Mouse (Mus musculus): ENCODE measurements around the gene Adgrf5. TPM values are rescaled to one million over a fixed set of nuclear protein-coding genes. Genes with fewer than 3 reads are reported as not detected.

Adgrf5 gene
- polyA plus RNA-seq, 1 experiment from 2014 or later = 8.4 TPM

DNA sequence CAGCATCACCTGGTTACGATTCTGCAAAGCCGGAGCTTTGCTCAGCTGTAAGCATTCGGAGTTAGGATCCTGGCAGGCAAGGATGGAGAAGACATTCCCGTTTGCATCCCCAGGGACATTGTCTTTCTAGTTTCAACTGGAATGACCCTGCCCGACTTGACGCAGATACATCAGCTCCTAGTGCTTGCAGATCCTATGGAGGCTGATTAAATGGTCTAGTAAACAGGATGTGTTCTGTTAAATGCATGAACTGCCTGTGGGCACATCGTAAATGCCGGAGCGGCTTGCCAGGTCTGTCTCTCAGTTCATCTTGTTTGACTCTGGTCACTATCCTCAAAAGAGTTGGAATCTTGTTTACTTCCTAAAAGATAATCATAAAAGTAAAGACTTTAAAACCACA, 31.9 kb downstream of the Adgrf5 start:
- Histone ChIP-seq H3K9ac (ENCODE audit: low read depth, low read length) (no peak overlapping the region), H3K9me3 (replicated peaks; ENCODE audit: control insufficient read depth, low read length, poor library complexity, severe bottlenecking) (no peaks in the 10 kb centered on the region), H3K4me3 (ENCODE audit: low read depth, low read length) (no peak overlapping the region), H3K36me3 (ENCODE audit: control insufficient read depth, insufficient read depth, low read length) (no peaks in the 10 kb centered on the region), H3K4me2 (ENCODE audit: low read length) (no peak overlapping the region), H3K27ac (ENCODE audit: low read length) (no peak overlapping the region), H3K27me3 (ENCODE audit: control insufficient read depth, insufficient read depth, low read depth, low read length) (no peaks in the 10 kb centered on the region), H3K4me1 (ENCODE audit: control insufficient read depth, insufficient read depth, low read length) (no peaks in the 10 kb centered on the region)
- WGBS = 71% methylated on average over 9 of the region's 9 CpGs
- no peak for ATAC-seq

DNA sequence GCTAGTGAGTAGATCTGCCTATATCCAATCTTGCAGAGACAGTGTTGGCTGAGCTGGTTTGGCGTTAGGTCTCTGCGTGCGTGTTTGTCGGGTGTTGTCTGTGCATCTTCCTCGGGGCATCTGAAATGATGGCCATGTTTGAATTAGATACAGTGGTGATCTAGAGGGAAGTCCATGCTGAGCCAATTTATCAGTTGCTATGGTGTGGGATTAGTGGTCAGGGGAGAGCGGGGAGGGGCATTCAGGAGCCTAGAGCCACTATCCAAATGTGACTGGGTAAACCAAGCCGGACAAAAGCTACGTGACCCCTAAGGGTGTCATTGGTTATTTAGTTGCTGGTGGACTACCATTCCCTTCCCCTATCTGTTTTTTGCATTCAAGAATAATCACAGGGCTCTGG, 33.4 kb downstream of the Adgrf5 start:
- peak; percentile 56; the same call in 1 of the 2 replicates for ATAC-seq
- Histone ChIP-seq H3K9ac (ENCODE audit: low read depth, low read length) (no peak overlapping the region), H3K4me2 (ENCODE audit: low read length) (no peak overlapping the region), H3K27me3 (ENCODE audit: control insufficient read depth, insufficient read depth, low read depth, low read length) (no peaks in the 10 kb centered on the region), H3K27ac (ENCODE audit: low read length) (no peak overlapping the region), H3K4me3 (ENCODE audit: low read depth, low read length) (no peak overlapping the region), H3K4me1 (ENCODE audit: control insufficient read depth, insufficient read depth, low read length) (no peaks in the 10 kb centered on the region), H3K9me3 (replicated peaks; ENCODE audit: control insufficient read depth, low read length, poor library complexity, severe bottlenecking) (no peaks in the 10 kb centered on the region), H3K36me3 (ENCODE audit: control insufficient read depth, insufficient read depth, low read length) (no peaks in the 10 kb centered on the region)
- 51% methylated on average over 8 of the region's 8 CpGs for WGBS

DNA sequence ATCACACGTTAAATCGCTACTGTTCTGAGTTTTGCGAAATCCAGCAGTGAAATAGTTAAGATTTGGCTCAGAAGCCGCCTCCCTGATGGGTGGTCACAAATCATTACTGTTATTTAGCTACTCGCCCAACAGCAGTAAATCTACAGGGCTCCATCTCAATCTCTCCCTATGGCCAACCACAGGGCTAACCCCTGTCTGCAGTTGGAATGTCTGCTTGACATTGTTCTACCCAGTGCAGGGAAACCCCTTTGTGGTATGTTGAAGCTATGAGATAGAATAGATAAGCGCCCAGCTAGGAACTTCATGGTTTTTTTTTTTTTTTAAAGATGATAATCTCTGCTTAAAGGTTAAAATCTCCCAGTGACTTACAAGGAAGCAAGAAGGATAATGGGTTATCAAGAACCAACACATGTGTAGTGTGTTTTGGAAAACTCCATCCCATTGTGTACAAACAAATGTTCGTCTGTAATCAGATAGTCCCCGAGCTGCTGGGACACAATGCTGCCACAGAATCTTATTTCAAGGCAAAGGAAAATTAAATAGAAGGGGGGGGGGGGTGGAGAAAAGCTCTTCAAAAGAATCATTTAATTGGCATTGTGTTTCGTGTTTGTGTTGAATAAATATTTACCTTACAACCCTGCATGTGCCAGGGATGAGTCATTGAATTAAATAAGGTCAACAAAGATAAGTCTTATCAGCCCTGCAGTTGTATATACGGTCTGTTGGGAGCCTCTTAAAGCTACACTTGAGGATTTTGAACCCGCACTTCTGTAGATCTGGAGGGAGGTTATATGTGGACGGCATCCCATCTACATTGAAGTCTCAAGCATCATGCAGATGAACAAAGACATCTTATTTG, 35.4 kb downstream of the Adgrf5 start:
- Histone ChIP-seq H3K9me3 (replicated peaks; ENCODE audit: control insufficient read depth, low read length, poor library complexity, severe bottlenecking) (no peaks in the 10 kb centered on the region), H3K27ac (ENCODE audit: low read length) (no peak overlapping the region), H3K36me3 (ENCODE audit: control insufficient read depth, insufficient read depth, low read length) (no peaks in the 10 kb centered on the region), H3K9ac (ENCODE audit: low read depth, low read length) (no peak overlapping the region), H3K27me3 (ENCODE audit: control insufficient read depth, insufficient read depth, low read depth, low read length) (no peaks in the 10 kb centered on the region), H3K4me1 (ENCODE audit: control insufficient read depth, insufficient read depth, low read length) (no peaks in the 10 kb centered on the region), H3K4me3 (ENCODE audit: low read depth, low read length) (no peak overlapping the region), H3K4me2 (ENCODE audit: low read length) (no peak overlapping the region)
- WGBS = 80% methylated on average over 12 of the region's 12 CpGs
- no peak for ATAC-seq

DNA sequence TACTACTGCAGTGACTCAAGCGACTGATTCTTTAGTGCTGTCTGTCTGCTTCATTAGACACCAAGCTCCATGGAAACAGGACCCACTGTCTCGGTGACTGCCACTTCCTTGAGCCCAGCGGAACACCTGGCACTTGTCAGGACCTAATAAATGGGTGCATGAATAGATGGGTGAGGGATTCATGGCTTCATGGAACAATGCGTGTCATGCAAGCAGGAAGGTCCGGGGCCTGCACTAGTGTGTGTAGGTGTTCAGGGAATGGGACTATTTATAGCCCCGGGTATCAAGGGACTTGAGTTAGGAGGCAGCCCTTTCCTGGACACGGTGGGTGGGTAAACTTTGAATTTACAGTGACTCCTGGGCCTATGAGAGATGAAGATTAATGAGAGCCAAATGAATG, 38.4 kb downstream of the Adgrf5 start:
- no peak overlapping the region for H3K27ac ChIP-seq (ENCODE audit: low read length)
- no peak overlapping the region for H3K4me3 ChIP-seq (ENCODE audit: low read depth, low read length)
- no peaks in the 10 kb centered on the region for H3K4me1 ChIP-seq (ENCODE audit: control insufficient read depth, insufficient read depth, low read length)
- no peak for ATAC-seq
- no peaks in the 10 kb centered on the region for H3K9me3 ChIP-seq (replicated peaks; ENCODE audit: control insufficient read depth, low read length, poor library complexity, severe bottlenecking)
- no peak overlapping the region for H3K4me2 ChIP-seq (ENCODE audit: low read length)
- no peaks in the 10 kb centered on the region for H3K27me3 ChIP-seq (ENCODE audit: control insufficient read depth, insufficient read depth, low read depth, low read length)
- 57% methylated on average over 7 of the region's 7 CpGs for WGBS
- no peak overlapping the region for H3K9ac ChIP-seq (ENCODE audit: low read depth, low read length)
- no peaks in the 10 kb centered on the region for H3K36me3 ChIP-seq (ENCODE audit: control insufficient read depth, insufficient read depth, low read length)

GRCm38 (mm10) chr17:43399151-43399550, 38.9 kb downstream of the Adgrf5 start:
- Histone ChIP-seq H3K27ac (ENCODE audit: low read length) (no peak overlapping the region), H3K9me3 (replicated peaks; ENCODE audit: control insufficient read depth, low read length, poor library complexity, severe bottlenecking) (no peaks in the 10 kb centered on the region), H3K4me1 (ENCODE audit: control insufficient read depth, insufficient read depth, low read length) (no peaks in the 10 kb centered on the region), H3K4me3 (ENCODE audit: low read depth, low read length) (no peak overlapping the region), H3K9ac (ENCODE audit: low read depth, low read length) (no peak overlapping the region), H3K36me3 (ENCODE audit: control insufficient read depth, insufficient read depth, low read length) (no peaks in the 10 kb centered on the region), H3K27me3 (ENCODE audit: control insufficient read depth, insufficient read depth, low read depth, low read length) (no peaks in the 10 kb centered on the region), H3K4me2 (ENCODE audit: low read length) (no peak overlapping the region)
- WGBS = 41% methylated on average over 3 of the region's 3 CpGs
- ATAC-seq = no peak

GRCm38 (mm10) chr17:43400483-43400882, 40.2 kb downstream of the Adgrf5 start:
- no peak overlapping the region for H3K9ac ChIP-seq (ENCODE audit: low read depth, low read length)
- H3K4me3 ChIP-seq (ENCODE audit: low read depth, low read length) = no peak overlapping the region
- WGBS = 61% methylated on average over 10 of the region's 10 CpGs
- H3K4me2 ChIP-seq (ENCODE audit: low read length) = no peak overlapping the region
- H3K36me3 ChIP-seq (ENCODE audit: control insufficient read depth, insufficient read depth, low read length) = no peaks in the 10 kb centered on the region
- no peak overlapping the region for H3K27ac ChIP-seq (ENCODE audit: low read length)
- no peaks in the 10 kb centered on the region for H3K4me1 ChIP-seq (ENCODE audit: control insufficient read depth, insufficient read depth, low read length)
- no peaks in the 10 kb centered on the region for H3K27me3 ChIP-seq (ENCODE audit: control insufficient read depth, insufficient read depth, low read depth, low read length)
- H3K9me3 ChIP-seq (replicated peaks; ENCODE audit: control insufficient read depth, low read length, poor library complexity, severe bottlenecking) = no peaks in the 10 kb centered on the region
- ATAC-seq = no peak

DNA sequence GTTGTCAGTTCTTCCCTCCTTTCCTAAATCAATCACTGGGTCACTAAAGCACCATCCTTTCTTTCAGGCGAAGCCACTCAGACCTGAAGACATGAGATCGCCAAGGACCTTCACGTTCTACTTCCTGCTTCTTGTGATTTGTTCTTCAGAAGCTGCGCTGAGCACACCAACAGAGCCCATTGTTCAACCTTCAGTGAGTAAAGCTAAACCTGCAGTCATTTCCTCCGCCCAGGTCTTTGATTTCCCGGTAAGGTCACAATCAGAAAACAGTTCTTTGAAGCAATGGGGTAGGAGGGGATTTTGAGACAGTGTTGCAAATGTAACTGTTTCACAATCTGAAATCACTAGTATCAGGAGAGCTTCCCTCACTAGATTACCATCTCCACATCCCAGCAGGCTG, 43.6 kb downstream of the Adgrf5 start:
- no peak overlapping the region for H3K27ac ChIP-seq (ENCODE audit: low read length)
- 51% methylated on average over 6 of the region's 6 CpGs for WGBS
- no peak for ATAC-seq
- H3K36me3 ChIP-seq (ENCODE audit: control insufficient read depth, insufficient read depth, low read length) = no peaks in the 10 kb centered on the region
- H3K4me2 ChIP-seq (ENCODE audit: low read length) = no peak overlapping the region
- H3K4me1 ChIP-seq (ENCODE audit: control insufficient read depth, insufficient read depth, low read length) = no peaks in the 10 kb centered on the region
- H3K27me3 ChIP-seq (ENCODE audit: control insufficient read depth, insufficient read depth, low read depth, low read length) = no peaks in the 10 kb centered on the region
- no peak overlapping the region for H3K4me3 ChIP-seq (ENCODE audit: low read depth, low read length)
- H3K9ac ChIP-seq (ENCODE audit: low read depth, low read length) = no peak overlapping the region
- no peaks in the 10 kb centered on the region for H3K9me3 ChIP-seq (replicated peaks; ENCODE audit: control insufficient read depth, low read length, poor library complexity, severe bottlenecking)

DNA sequence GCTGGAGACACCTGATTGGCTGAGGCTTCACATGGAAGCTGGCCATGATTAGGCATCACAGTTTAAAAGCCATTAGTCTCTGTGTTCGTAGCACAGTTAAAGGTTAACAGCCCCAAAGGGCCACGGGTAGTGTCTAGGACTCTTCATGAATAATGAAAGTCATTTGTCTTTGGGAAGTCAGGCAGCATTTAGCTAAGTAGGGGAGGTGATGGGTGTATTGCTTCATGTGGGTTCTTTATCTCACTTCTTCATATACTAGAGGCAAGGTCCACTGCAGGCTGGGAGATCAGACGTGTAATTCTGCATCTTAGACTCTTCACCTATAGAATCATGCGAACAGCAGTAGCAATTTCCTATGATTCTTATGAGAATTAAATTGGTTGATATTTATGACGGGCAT, 44.2 kb downstream of the Adgrf5 start:
- H3K27ac ChIP-seq (ENCODE audit: low read length) = no peak overlapping the region
- no peak overlapping the region for H3K9ac ChIP-seq (ENCODE audit: low read depth, low read length)
- WGBS = 83% methylated on average over 5 of the region's 5 CpGs
- no peak for ATAC-seq
- no peaks in the 10 kb centered on the region for H3K4me1 ChIP-seq (ENCODE audit: control insufficient read depth, insufficient read depth, low read length)
- no peaks in the 10 kb centered on the region for H3K27me3 ChIP-seq (ENCODE audit: control insufficient read depth, insufficient read depth, low read depth, low read length)
- no peaks in the 10 kb centered on the region for H3K9me3 ChIP-seq (replicated peaks; ENCODE audit: control insufficient read depth, low read length, poor library complexity, severe bottlenecking)
- no peak overlapping the region for H3K4me3 ChIP-seq (ENCODE audit: low read depth, low read length)
- no peak overlapping the region for H3K4me2 ChIP-seq (ENCODE audit: low read length)
- no peaks in the 10 kb centered on the region for H3K36me3 ChIP-seq (ENCODE audit: control insufficient read depth, insufficient read depth, low read length)

DNA sequence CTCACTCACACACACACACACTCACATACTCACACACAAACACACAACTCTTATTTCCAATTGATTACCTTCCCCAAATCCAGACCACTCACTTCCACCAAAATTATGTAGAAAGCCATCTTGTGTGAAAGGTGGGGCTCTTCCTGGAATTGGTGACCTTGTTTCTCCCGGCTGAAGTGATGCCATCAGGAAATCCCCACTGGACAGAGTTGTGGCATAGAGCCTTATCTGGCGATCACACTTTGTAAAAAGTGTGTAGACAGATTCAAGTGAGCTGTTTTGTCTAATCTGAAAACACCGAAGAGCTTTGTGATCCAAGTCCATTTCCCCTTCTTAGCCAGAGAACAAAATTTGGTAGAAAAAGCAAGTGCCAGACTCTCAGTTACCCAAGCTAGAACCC, 46.1 kb downstream of the Adgrf5 start:
- H3K27me3 ChIP-seq (ENCODE audit: control insufficient read depth, insufficient read depth, low read depth, low read length) = no peaks in the 10 kb centered on the region
- H3K36me3 ChIP-seq (ENCODE audit: control insufficient read depth, insufficient read depth, low read length) = no peaks in the 10 kb centered on the region
- no peak overlapping the region for H3K4me2 ChIP-seq (ENCODE audit: low read length)
- H3K27ac ChIP-seq (ENCODE audit: low read length) = no peak overlapping the region
- no peak overlapping the region for H3K4me3 ChIP-seq (ENCODE audit: low read depth, low read length)
- WGBS = 94% methylated on average over 3 of the region's 3 CpGs
- no peak overlapping the region for H3K9ac ChIP-seq (ENCODE audit: low read depth, low read length)
- H3K9me3 ChIP-seq (replicated peaks; ENCODE audit: control insufficient read depth, low read length, poor library complexity, severe bottlenecking) = no peaks in the 10 kb centered on the region
- H3K4me1 ChIP-seq (ENCODE audit: control insufficient read depth, insufficient read depth, low read length) = no peaks in the 10 kb centered on the region
- no peak for ATAC-seq
